Mouse (Mus musculus): Measurements from ENCODE around the gene Kmt5b.

DNA sequence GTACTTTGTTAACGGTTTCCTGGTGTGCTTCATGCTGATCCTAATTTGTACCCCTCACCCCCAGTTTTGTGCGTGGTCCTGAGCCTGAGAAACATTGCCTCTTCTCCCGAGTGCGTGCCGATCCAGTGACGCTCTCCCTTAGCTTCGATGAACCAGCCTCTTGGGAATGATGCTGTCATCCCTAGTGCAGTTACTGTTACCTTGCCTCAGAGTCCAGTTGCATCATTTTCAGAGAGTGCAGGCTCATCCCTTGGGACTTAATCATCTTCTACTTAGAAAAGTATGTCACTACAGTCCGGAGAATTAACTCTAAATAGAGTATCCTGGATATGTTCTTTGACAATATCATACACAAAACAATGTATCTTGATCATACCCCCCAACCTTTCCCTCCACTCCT, 11.5 kb downstream of the Kmt5b start:
- no peak for TF ChIP-seq FOSL1 (IDR thresholded peaks at IDR 0.05; ENCODE audit: insufficient read depth, low read length, poor library complexity, severe bottlenecking)
- no peak for TF ChIP-seq MYOD1 (IDR thresholded peaks at IDR 0.05; ENCODE audit: control insufficient read depth, insufficient read length, low read depth)
